Mouse (Mus musculus) neural tube, embryonic 12.5 days (tissue): ENCODE measurements around the gene Wnt11. TPM values are rescaled to one million over a fixed set of nuclear protein-coding genes. Genes with fewer than 3 reads are reported as not detected.

Experiments
- ATAC-seq: fragments of 200-750 bp; cut with Nextera tagmentation; 2 replicates; pipeline ENCODE4 v1.8.0; 2017; ENCODE audit warnings: low read depth, mild to moderate bottlenecking, moderate TSS enrichment, moderate library complexity; ENCODE audit not compliant: low FRiP score
- H3K27ac ChIP-seq: fragments of 300-500 bp; sonication (generic); 2 replicates; pipeline ENCODE4 v1.5.1; 2016
- H3K27me3 ChIP-seq: fragments of 300-500 bp; sonication (generic); replicated peaks from 2 replicates; pipeline ENCODE4 v1.6.1; 2016; ENCODE audit warnings: mild to moderate bottlenecking
- H3K36me3 ChIP-seq: fragments of 300-500 bp; sonication (generic); 2 replicates; pipeline ENCODE4 v1.6.1; 2016; ENCODE audit warnings: mild to moderate bottlenecking
- H3K4me1 ChIP-seq: fragments of 300-500 bp; sonication (generic); 2 replicates; pipeline ENCODE4 v1.6.1; 2016
- H3K4me2 ChIP-seq: fragments of 300-500 bp; sonication (generic); replicated peaks from 2 replicates; pipeline ENCODE4 v1.6.1; 2016; ENCODE audit warnings: mild to moderate bottlenecking
- H3K4me3 ChIP-seq: fragments of 300-500 bp; sonication (generic); 2 replicates; pipeline ENCODE4 v1.5.1; 2016
- H3K9ac ChIP-seq: fragments of 300-500 bp; sonication (generic); 2 replicates; pipeline ENCODE4 v1.6.1; 2016; ENCODE audit warnings: mild to moderate bottlenecking
- H3K9me3 ChIP-seq: fragments of 300-500 bp; sonication (generic); 2 replicates; pipeline ENCODE4 v1.6.1; 2016; ENCODE audit warnings: mild to moderate bottlenecking
- WGBS: fragments of 180-500 bp; shearing (Covaris S2); methylation state at CpG from one replicate; pipeline ENCODE4 v1.1.7; 2016; 5-methylcytosine and 5-hydroxymethylcytosine counted together
- polyA plus RNA-seq: library from polyadenylated mRNA; unstranded; fragments of >200 nt; fragmentation: Nextera tagmentation; extraction: Ambion mirVana; gene quantifications from 2 replicates; pipeline ENCODE4 v1.2.1, GENCODE M21; 2016

The Wnt11 gene
- 7.2 and 9.4 TPM in 2 replicates for polyA plus RNA-seq

GRCm38 (mm10) chr7:98834711-98835321, at the start of gene Wnt11:
Wnt11 (plus strand) TSS chr7:98835112.
- peak within 1 kb of the TSS; percentile 88 for H3K4me2 ChIP-seq
- WGBS = under 1% methylated on average over 66 of the region's 66 CpGs
- H3K4me1 ChIP-seq = peaks cover 52% of the 10 kb centered on the region

GRCm38 (mm10) chr7:98786792-98787612, 47.9 kb upstream of the Wnt11 start:
- Histone ChIP-seq H3K4me2 (no peak overlapping the region), H3K4me3 (no peak overlapping the region), H3K27me3 (no peaks in the 10 kb centered on the region), H3K9me3 (no peaks in the 10 kb centered on the region), H3K27ac (no peak overlapping the region), H3K36me3 (no peaks in the 10 kb centered on the region), H3K9ac (no peak overlapping the region), H3K4me1 (peaks cover 19% of the 10 kb centered on the region)
- WGBS = 74% methylated on average over 11 of the region's 11 CpGs
- no peak for ATAC-seq

More at GRCm38 (mm10) chr7:98834711-98835321, at the start of gene Wnt11:
- H3K27me3 ChIP-seq = peaks cover 89% of the 10 kb centered on the region
- peak within 1 kb of the TSS; percentile 46 for H3K4me3 ChIP-seq
- ATAC-seq = no peak
- peak within 1 kb of the TSS; percentile 62 for H3K9ac ChIP-seq
- H3K27ac ChIP-seq = no peak within 1 kb of the TSS
- H3K36me3 ChIP-seq = no peaks in the 10 kb centered on the region
- no peaks in the 10 kb centered on the region for H3K9me3 ChIP-seq

GRCm38 (mm10) chr7:98788721-98789120, 46.2 kb upstream of the Wnt11 start:
- 84% methylated on average over 7 of the region's 7 CpGs for WGBS

GRCm38 (mm10) chr7:98789121-98789520, 45.8 kb upstream of the Wnt11 start:
- Histone ChIP-seq H3K9ac (no peak overlapping the region), H3K4me1 (peaks cover 9% of the 10 kb centered on the region), H3K9me3 (no peaks in the 10 kb centered on the region), H3K4me2 (no peak overlapping the region), H3K4me3 (no peak overlapping the region), H3K27me3 (no peaks in the 10 kb centered on the region), H3K36me3 (no peaks in the 10 kb centered on the region), H3K27ac (no peak overlapping the region)
- WGBS = 85% methylated on average over 4 of the region's 4 CpGs
- no peak for ATAC-seq

More at GRCm38 (mm10) chr7:98788721-98789120, 46.2 kb upstream of the Wnt11 start:
- Histone ChIP-seq H3K27me3 (no peaks in the 10 kb centered on the region), H3K9me3 (no peaks in the 10 kb centered on the region), H3K4me3 (no peak overlapping the region), H3K9ac (no peak overlapping the region), H3K36me3 (no peaks in the 10 kb centered on the region), H3K27ac (no peak overlapping the region), H3K4me1 (peaks cover 13% of the 10 kb centered on the region), H3K4me2 (no peak overlapping the region)
- ATAC-seq = no peak

- no peak overlapping the region for H3K4me3 ChIP-seq
- no peaks in the 10 kb centered on the region for H3K4me1 ChIP-seq
- H3K27ac ChIP-seq = no peak overlapping the region
- H3K4me2 ChIP-seq = no peak overlapping the region
- no peaks in the 10 kb centered on the region for H3K9me3 ChIP-seq
- H3K36me3 ChIP-seq = no peaks in the 10 kb centered on the region
- ATAC-seq = no peak
- H3K9ac ChIP-seq = no peak overlapping the region
- no peaks in the 10 kb centered on the region for H3K27me3 ChIP-seq
- 82% methylated on average over 5 of the region's 5 CpGs for WGBS
Measured at GRCm38 (mm10) chr7:98791864-98792263, 43.0 kb upstream of the Wnt11 start.

GRCm38 (mm10) chr7:98793811-98794210, 41.1 kb upstream of the Wnt11 start:
- no peak for ATAC-seq
- Histone ChIP-seq H3K4me1 (peaks cover 10% of the 10 kb centered on the region; the same call in 1 of the 2 replicates), H3K27me3 (no peaks in the 10 kb centered on the region), H3K9me3 (no peaks in the 10 kb centered on the region), H3K27ac (no peak overlapping the region), H3K4me3 (no peak overlapping the region), H3K9ac (no peak overlapping the region), H3K4me2 (no peak overlapping the region), H3K36me3 (no peaks in the 10 kb centered on the region)
- WGBS = 74% methylated on average over 5 of the region's 5 CpGs

- peaks cover 10% of the 10 kb centered on the region; the same call in 1 of the 2 replicates for H3K4me1 ChIP-seq
- no peaks in the 10 kb centered on the region for H3K27me3 ChIP-seq
- no peak overlapping the region for H3K9ac ChIP-seq
- H3K9me3 ChIP-seq = no peaks in the 10 kb centered on the region
- no peak overlapping the region for H3K4me3 ChIP-seq
- no peak overlapping the region for H3K4me2 ChIP-seq
- H3K36me3 ChIP-seq = no peaks in the 10 kb centered on the region
- 58% methylated on average over 3 of the region's 3 CpGs for WGBS
- no peak overlapping the region for H3K27ac ChIP-seq
- ATAC-seq = no peak
Measured at GRCm38 (mm10) chr7:98794444-98794843, 40.5 kb upstream of the Wnt11 start.

GRCm38 (mm10) chr7:98795637-98796036, 39.3 kb upstream of the Wnt11 start:
- H3K27ac ChIP-seq = no peak overlapping the region
- no peaks in the 10 kb centered on the region for H3K27me3 ChIP-seq
- H3K36me3 ChIP-seq = no peaks in the 10 kb centered on the region
- no peaks in the 10 kb centered on the region for H3K9me3 ChIP-seq
- no peak overlapping the region for H3K9ac ChIP-seq
- 87% methylated on average over 5 of the region's 5 CpGs for WGBS
- H3K4me3 ChIP-seq = no peak overlapping the region
- no peak for ATAC-seq
- H3K4me1 ChIP-seq = peaks cover 10% of the 10 kb centered on the region; the same call in 1 of the 2 replicates
- no peak overlapping the region for H3K4me2 ChIP-seq

- Histone ChIP-seq H3K4me3 (no peak overlapping the region), H3K4me2 (no peak overlapping the region), H3K36me3 (no peaks in the 10 kb centered on the region), H3K4me1 (peaks cover 10% of the 10 kb centered on the region; the same call in 1 of the 2 replicates), H3K27me3 (no peaks in the 10 kb centered on the region), H3K27ac (no peak overlapping the region), H3K9me3 (no peaks in the 10 kb centered on the region), H3K9ac (no peak overlapping the region)
- no peak for ATAC-seq
- 27% methylated on average over 5 of the region's 5 CpGs for WGBS
Measured at GRCm38 (mm10) chr7:98797347-98798133, 37.4 kb upstream of the Wnt11 start.

- H3K27ac ChIP-seq = no peak overlapping the region
- no peak for ATAC-seq
- WGBS = 19% methylated on average over 3 of the region's 3 CpGs
- H3K36me3 ChIP-seq = no peaks in the 10 kb centered on the region
- H3K4me2 ChIP-seq = no peak overlapping the region
- peaks cover 10% of the 10 kb centered on the region; the same call in 1 of the 2 replicates for H3K4me1 ChIP-seq
- H3K9me3 ChIP-seq = no peaks in the 10 kb centered on the region
- no peaks in the 10 kb centered on the region for H3K27me3 ChIP-seq
- H3K4me3 ChIP-seq = no peak overlapping the region
- H3K9ac ChIP-seq = no peak overlapping the region
Measured at GRCm38 (mm10) chr7:98798134-98798417, 36.8 kb upstream of the Wnt11 start.

GRCm38 (mm10) chr7:98800435-98800834, 34.5 kb upstream of the Wnt11 start:
- Histone ChIP-seq H3K36me3 (no peaks in the 10 kb centered on the region), H3K4me1 (peaks cover 14% of the 10 kb centered on the region; the same call in 1 of the 2 replicates), H3K4me3 (no peak overlapping the region), H3K9me3 (no peaks in the 10 kb centered on the region), H3K4me2 (no peak overlapping the region), H3K27me3 (no peaks in the 10 kb centered on the region), H3K27ac (no peak overlapping the region), H3K9ac (no peak overlapping the region)
- 75% methylated on average over 8 of the region's 8 CpGs for WGBS
- ATAC-seq = no peak

GRCm38 (mm10) chr7:98801086-98801485, 33.8 kb upstream of the Wnt11 start:
- WGBS = 75% methylated on average over 7 of the region's 7 CpGs
- no peak for ATAC-seq
- Histone ChIP-seq H3K4me2 (no peak overlapping the region), H3K27ac (no peak overlapping the region), H3K4me3 (no peak overlapping the region), H3K4me1 (peaks cover 14% of the 10 kb centered on the region; the same call in 1 of the 2 replicates), H3K36me3 (no peaks in the 10 kb centered on the region), H3K9ac (no peak overlapping the region), H3K9me3 (no peaks in the 10 kb centered on the region), H3K27me3 (no peaks in the 10 kb centered on the region)
